Mouse (Mus musculus): Measurements from ENCODE around the gene Olfr502.

- TF ChIP-seq TCF12 (IDR thresholded peaks at IDR 0.05; ENCODE audit: low read depth, low read length) (no peak), RAD21 (IDR thresholded peaks at IDR 0.05; ENCODE audit: low read depth, low read length) (no peak), USF1 (IDR thresholded peaks at IDR 0.05; ENCODE audit: low read depth, low read length) (no peak), CTCF (conservative IDR thresholded peaks at IDR 0.05 in 1 of 2, IDR thresholded peaks at IDR 0.05 in 1 of 2; ENCODE audit: low read depth in 2 of 2, low read length in 2 of 2) (no peak), MYC (IDR thresholded peaks at IDR 0.05; ENCODE audit: low read depth, low read length) (no peak), RCOR1 (conservative IDR thresholded peaks at IDR 0.05; ENCODE audit: low read depth, low read length) (no peak), POLR2A (IDR thresholded peaks at IDR 0.05; ENCODE audit: low read depth, low read length) (no peak)
Observed at GRCm38 (mm10) chr7:108565693-108566092, 40.8 kb upstream of the Olfr502 start, which contains the start of gene Olfr504.

All from CH12.LX (cell line).